Mouse (Mus musculus): ENCODE data around the gene Erh.

Gene Erh

GRCm38 (mm10) chr12:80615371-80616257, 28.5 kb downstream of the Erh start:
- DNase-seq (ENCODE audit: low spot score in 2 of 2) = no peak

GRCm38 (mm10) chr12:80612113-80612791, 31.9 kb downstream of the Erh start:
- DNase-seq (ENCODE audit: low spot score in 2 of 2) = no peak

GRCm38 (mm10) chr12:80609928-80610327, 34.2 kb downstream of the Erh start:
- no peak for DNase-seq (ENCODE audit: low spot score in 2 of 2)

- DNase-seq (ENCODE audit: low spot score in 2 of 2) = no peak
These were observed 35.6 kb downstream of the Erh start for GRCm38 (mm10) chr12:80608576-80608975.

GRCm38 (mm10) chr12:80604218-80604617, 39.9 kb downstream of the Erh start:
- DNase-seq (ENCODE audit: low spot score in 2 of 2) = no peak

GRCm38 (mm10) chr12:80603566-80603965, 40.6 kb downstream of the Erh start:
- peak in 1 of 2 experiments; percentile 54 for DNase-seq (ENCODE audit: low spot score in 2 of 2)

GRCm38 (mm10) chr12:80602432-80602831, 41.7 kb downstream of the Erh start:
- DNase-seq (ENCODE audit: low spot score in 2 of 2) = no peak

GRCm38 (mm10) chr12:80601597-80602269, 42.4 kb downstream of the Erh start:
- DNase-seq (ENCODE audit: low spot score in 2 of 2) = peak in 1 of 2 experiments; percentile 18

- DNase-seq (ENCODE audit: low spot score in 2 of 2) = peak in 1 of 2 experiments; percentile 44
These were observed 45.4 kb downstream of the Erh start for GRCm38 (mm10) chr12:80598756-80599155.

GRCm38 (mm10) chr12:80598236-80598635, 45.9 kb downstream of the Erh start:
- no peak for DNase-seq (ENCODE audit: low spot score in 2 of 2)

GRCm38 (mm10) chr12:80595968-80596367, 48.2 kb downstream of the Erh start:
- DNase-seq (ENCODE audit: low spot score in 2 of 2) = no peak

GRCm38 (mm10) chr12:80595566-80595965, 48.6 kb downstream of the Erh start:
- no peak for DNase-seq (ENCODE audit: low spot score in 2 of 2)

- DNase-seq (ENCODE audit: low spot score in 2 of 2) = no peak
These were observed 49.4 kb downstream of the Erh start for GRCm38 (mm10) chr12:80594781-80595180.

- DNase-seq (ENCODE audit: low spot score in 2 of 2) = no peak
These were observed 50.0 kb downstream of the Erh start for GRCm38 (mm10) chr12:80594141-80594540.

- peak in 1 of 2 experiments; percentile 22 for DNase-seq (ENCODE audit: low spot score in 2 of 2)
These were observed 59.2 kb downstream of the Erh start for GRCm38 (mm10) chr12:80584973-80585372.
